Mouse (Mus musculus) liver, postnatal 0 days (tissue): ENCODE measurements around the gene Clca3a1. TPM values are rescaled to one million over a fixed set of nuclear protein-coding genes. Genes with fewer than 3 reads are reported as not detected.
A peak's percentile ranks its signal among the peaks of the same experiment; 100 is the strongest.

ENCODE experiments used
- ATAC-seq: fragments of 200-750 bp; cut with Nextera tagmentation; 2 replicates; pipeline ENCODE4 v1.8.0; 2017; ENCODE audit warnings: mild to moderate bottlenecking, moderate library complexity
- DNase-seq: peaks from one replicate; pipeline ENCODE4 v3.0.0-alpha.2; 2016
- H3K27ac ChIP-seq: fragments of 300-500 bp; sonication (generic); 2 replicates; pipeline ENCODE4 v1.5.1; 2014; ENCODE audit warnings: antibody characterized with exemption, moderate library complexity, mild to moderate bottlenecking, low read depth
- H3K27me3 ChIP-seq: fragments of 300-500 bp; sonication (generic); 2 replicates; pipeline ENCODE4 v1.6.1; 2014; ENCODE audit warnings: low read length, control low read depth, mixed read lengths; ENCODE audit not compliant: insufficient read depth
- H3K36me3 ChIP-seq: fragments of 300-500 bp; sonication (generic); replicated peaks from 2 replicates; pipeline ENCODE4 v1.6.1; 2014; ENCODE audit warnings: mild to moderate bottlenecking, control low read depth, low read length, moderate library complexity, mixed read lengths; ENCODE audit not compliant: insufficient read depth
- H3K4me1 ChIP-seq: fragments of 300-500 bp; sonication (generic); 2 replicates; pipeline ENCODE4 v1.6.1; 2014; ENCODE audit warnings: antibody characterized with exemption, mild to moderate bottlenecking, control low read depth; ENCODE audit not compliant: insufficient read depth
- H3K4me2 ChIP-seq: fragments of 300-500 bp; sonication (generic); 2 replicates; pipeline ENCODE4 v1.6.1; 2014; ENCODE audit warnings: low read depth, mild to moderate bottlenecking, low read length, moderate library complexity, mixed read lengths
- H3K4me3 ChIP-seq: fragments of 300-500 bp; sonication (generic); 2 replicates; pipeline ENCODE4 v1.5.1; 2014; ENCODE audit warnings: low read depth, low read length
- H3K9ac ChIP-seq: fragments of 300-500 bp; sonication (generic); replicated peaks from 2 replicates; pipeline ENCODE4 v1.6.1; 2014; ENCODE audit warnings: mild to moderate bottlenecking, moderate library complexity
- H3K9me3 ChIP-seq: fragments of 300-500 bp; sonication (generic); 2 replicates; pipeline ENCODE4 v1.6.1; 2016; ENCODE audit warnings: mild to moderate bottlenecking, control low read depth, low read length, mixed read lengths
- CTCF ChIP-seq: sonication (generic); IDR thresholded peaks from 2 replicates; pipeline ENCODE4 v1.5.1; 2016; ENCODE audit warnings: antibody characterized with exemption, low read depth
- EP300 ChIP-seq: IDR thresholded peaks from 2 replicates; pipeline ENCODE4 v1.6.1; 2016; ENCODE audit warnings: antibody characterized with exemption, low read depth, mild to moderate bottlenecking
- WGBS: fragments of 180-500 bp; shearing (Covaris S2); extraction: QIAGEN DNeasy Blood & Tissue Kit; methylation state at CpG from one replicate; pipeline ENCODE4 v1.1.7; 2014; ENCODE audit not compliant: insufficient replicate concordance; 5-methylcytosine and 5-hydroxymethylcytosine counted together
- polyA plus RNA-seq: library from polyadenylated mRNA; unstranded; fragments of >200 nt; fragmentation: Nextera tagmentation; extraction: Ambion mirVana; gene quantifications from 2 replicates; pipeline ENCODE4 v1.2.1, GENCODE M21; 2015

The Clca3a1 gene
- polyA plus RNA-seq, 1 experiment from 2014 or later: 8.5 TPM

DNA sequence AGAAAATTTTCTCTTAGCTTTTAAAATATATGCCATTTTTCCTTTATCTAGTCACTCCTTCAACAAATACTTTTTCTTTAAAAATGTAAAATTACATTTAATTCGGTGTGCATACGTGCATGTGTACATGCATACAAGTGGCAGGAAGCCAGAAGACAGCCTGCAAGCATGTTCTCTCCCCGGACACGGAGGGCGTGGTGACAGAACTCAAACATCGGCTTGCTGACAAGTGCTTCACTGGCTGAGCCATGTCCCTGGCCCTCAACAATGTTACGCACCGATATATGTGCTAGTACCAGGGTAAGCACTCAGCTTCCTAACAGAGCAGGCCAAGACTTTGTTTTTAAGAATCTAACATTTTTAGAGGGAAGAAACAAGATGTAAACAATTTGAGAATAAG, 46.2 kb downstream of the Clca3a1 start:
- H3K27ac ChIP-seq: no peak overlapping the region; the same call in 1 of the 2 replicates
- no peak overlapping the region for H3K9ac ChIP-seq
- peaks cover 17% of the 10 kb centered on the region for H3K36me3 ChIP-seq
- H3K4me2 ChIP-seq: no peak overlapping the region
- H3K4me1 ChIP-seq: peaks cover 18% of the 10 kb centered on the region
- DNase-seq (no peak), ATAC-seq (no peak)
- no peaks in the 10 kb centered on the region for H3K9me3 ChIP-seq
- TF ChIP-seq CTCF: no peak
- TF ChIP-seq EP300: no peak
- whole genome bisulfite sequencing: 66% methylated on average over 8 of the region's 8 CpGs
- H3K27me3 ChIP-seq: no peaks in the 10 kb centered on the region
- no peak overlapping the region for H3K4me3 ChIP-seq

DNA sequence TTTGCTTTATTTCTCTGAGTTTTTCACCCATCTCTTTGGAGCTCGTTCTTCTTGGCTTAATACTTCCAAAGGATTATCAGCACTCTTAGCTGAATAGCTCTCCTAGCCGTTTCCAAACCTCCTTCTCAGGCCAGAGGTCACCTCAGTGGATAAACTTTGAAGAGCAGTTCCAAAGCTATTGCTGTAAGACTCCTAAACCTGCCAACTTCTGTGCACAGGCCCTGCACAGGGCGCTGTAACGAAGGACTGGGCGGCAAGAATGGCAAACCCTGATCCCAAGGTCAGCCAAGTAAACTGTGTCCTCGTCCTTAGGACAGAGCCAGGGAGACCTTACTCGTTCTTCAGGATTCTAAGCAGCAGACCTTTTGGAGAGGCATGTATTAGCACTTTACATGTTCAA, 46.7 kb downstream of the Clca3a1 start:
- Histone ChIP-seq H3K4me1 (peaks cover 18% of the 10 kb centered on the region), H3K9me3 (no peaks in the 10 kb centered on the region), H3K9ac (no peak overlapping the region), H3K27ac (peak overlapping the region; percentile 46; the same call in 1 of the 2 replicates), H3K4me2 (no peak overlapping the region), H3K36me3 (peaks cover 17% of the 10 kb centered on the region), H3K27me3 (no peaks in the 10 kb centered on the region), H3K4me3 (no peak overlapping the region)
- TF ChIP-seq EP300 (no peak), CTCF (no peak)
- no peak for DNase-seq
- ATAC-seq: no peak
- WGBS: 73% methylated on average over 7 of the region's 7 CpGs

DNA sequence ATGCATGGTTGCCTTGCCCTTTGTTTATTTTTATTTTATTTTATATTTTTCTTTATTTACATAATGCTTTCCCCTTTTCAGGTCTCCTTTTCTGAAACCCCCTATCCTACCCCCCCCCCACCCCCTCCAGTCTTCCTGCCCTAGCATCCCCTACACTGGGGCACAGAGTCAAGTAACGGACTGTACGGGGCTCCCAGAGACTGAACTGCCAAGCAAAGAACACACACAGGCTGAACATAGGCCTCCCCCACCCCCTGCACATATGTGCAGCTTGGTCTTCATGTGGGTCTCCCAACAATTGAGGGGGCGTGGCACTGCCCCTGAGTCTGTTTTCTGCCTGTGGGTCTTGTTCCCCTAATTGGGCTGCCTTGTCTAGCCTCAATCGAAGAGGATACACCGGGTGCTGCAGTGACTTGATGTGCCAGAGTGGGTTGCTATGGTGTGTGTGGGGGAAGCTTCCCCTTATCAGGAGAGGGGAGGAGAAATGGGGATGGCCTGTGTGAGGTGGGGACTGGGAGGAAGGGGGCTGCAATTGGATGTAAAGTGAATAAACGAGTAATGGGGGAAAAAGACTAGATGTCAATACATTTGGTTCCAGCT, 49.1 kb downstream of the Clca3a1 start:
- Histone ChIP-seq H3K9ac (no peak overlapping the region), H3K27ac (no peak overlapping the region), H3K4me2 (no peak overlapping the region), H3K9me3 (no peaks in the 10 kb centered on the region), H3K36me3 (peaks cover 30% of the 10 kb centered on the region), H3K4me1 (peaks cover 9% of the 10 kb centered on the region), H3K27me3 (no peaks in the 10 kb centered on the region), H3K4me3 (no peak overlapping the region)
- DNase-seq: no peak
- TF ChIP-seq CTCF (no peak), EP300 (no peak)
- ATAC-seq: no peak
- 70% methylated on average over 6 of the region's 6 CpGs for WGBS

DNA sequence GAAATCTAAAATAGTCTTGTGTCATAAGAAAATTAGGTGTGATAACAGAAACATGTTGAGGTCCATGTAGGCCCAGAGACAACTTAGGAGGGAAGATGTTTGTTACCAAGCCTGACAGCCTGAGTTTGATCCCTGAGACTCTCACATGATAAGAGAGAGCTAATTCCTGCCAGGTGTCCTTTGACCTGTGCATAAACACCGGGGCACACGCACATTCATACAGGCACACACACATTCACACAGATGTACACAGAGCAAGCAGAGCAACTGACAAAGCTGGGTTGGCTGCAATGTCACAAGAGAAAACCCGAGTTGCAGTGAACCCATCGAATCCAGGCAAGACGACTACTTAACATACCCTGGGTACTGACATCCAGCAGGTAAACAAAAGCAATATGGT, 52.2 kb downstream of the Clca3a1 start:
- DNase-seq (no peak), ATAC-seq (no peak)
- no peaks in the 10 kb centered on the region for H3K4me1 ChIP-seq
- no peaks in the 10 kb centered on the region for H3K9me3 ChIP-seq
- no peaks in the 10 kb centered on the region for H3K27me3 ChIP-seq
- H3K4me2 ChIP-seq: no peak overlapping the region
- WGBS: 79% methylated on average over 5 of the region's 5 CpGs
- H3K4me3 ChIP-seq: no peak overlapping the region
- H3K36me3 ChIP-seq: peaks cover 43% of the 10 kb centered on the region
- no peak for TF ChIP-seq EP300
- no peak overlapping the region for H3K27ac ChIP-seq
- no peak overlapping the region for H3K9ac ChIP-seq

- no peak overlapping the region for H3K4me3 ChIP-seq
- no peaks in the 10 kb centered on the region for H3K9me3 ChIP-seq
- H3K4me2 ChIP-seq: peak overlapping the region; percentile 44
- H3K27me3 ChIP-seq: no peaks in the 10 kb centered on the region
- 60% methylated on average over 6 of the region's 6 CpGs for WGBS
- peaks cover 50% of the 10 kb centered on the region for H3K36me3 ChIP-seq
- H3K4me1 ChIP-seq: peaks cover 1% of the 10 kb centered on the region; the same call in 1 of the 2 replicates
- DNase-seq: no peak
- ATAC-seq: no peak
- H3K9ac ChIP-seq: peak overlapping the region; percentile 30; the same call in 1 of the 2 replicates
- no peak for TF ChIP-seq CTCF
- TF ChIP-seq EP300: no peak
- no peak overlapping the region for H3K27ac ChIP-seq
These were observed 56.8 kb downstream of the Clca3a1 start for GRCm38 (mm10) chr3:144703959-144704358.

DNA sequence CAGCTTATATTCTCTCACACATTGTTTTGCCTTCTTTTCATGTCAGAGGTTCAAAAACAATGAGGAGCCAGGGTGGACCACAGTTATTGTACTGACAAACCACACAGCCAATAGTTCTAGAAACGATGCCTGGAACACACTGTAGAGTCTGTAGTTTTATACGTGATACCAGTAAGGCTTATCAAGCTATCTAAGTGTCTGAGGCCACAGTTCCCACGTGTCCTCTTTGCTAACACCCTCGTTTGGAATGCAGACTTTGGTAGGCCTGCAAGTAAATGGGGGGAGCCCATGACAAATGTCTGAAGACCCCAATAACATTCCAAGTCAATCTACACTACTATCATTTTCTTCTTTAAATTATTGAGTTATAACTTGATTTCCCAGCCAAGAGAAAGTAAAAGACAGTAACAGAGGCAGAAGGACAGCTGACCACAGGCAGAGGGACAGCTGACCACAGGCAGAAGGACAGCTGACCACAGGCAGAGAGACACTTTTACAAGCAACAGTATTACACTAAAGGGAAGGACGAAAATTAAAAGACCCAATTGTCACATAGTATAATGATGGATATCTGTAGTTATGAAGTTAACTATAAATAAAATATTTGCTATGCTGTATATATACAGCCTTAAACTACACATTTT, 61.9 kb downstream of the Clca3a1 start:
- no peak overlapping the region for H3K27ac ChIP-seq
- ATAC-seq (no peak), DNase-seq (no peak)
- peaks cover 6% of the 10 kb centered on the region; the same call in 1 of the 2 replicates for H3K4me1 ChIP-seq
- no peak overlapping the region for H3K9ac ChIP-seq
- no peak overlapping the region for H3K4me3 ChIP-seq
- 52% methylated on average over 5 of the region's 5 CpGs for WGBS
- no peaks in the 10 kb centered on the region for H3K27me3 ChIP-seq
- TF ChIP-seq EP300: no peak
- no peak for TF ChIP-seq CTCF
- no peaks in the 10 kb centered on the region for H3K9me3 ChIP-seq
- no peak overlapping the region for H3K4me2 ChIP-seq
- peaks cover 72% of the 10 kb centered on the region for H3K36me3 ChIP-seq

DNA sequence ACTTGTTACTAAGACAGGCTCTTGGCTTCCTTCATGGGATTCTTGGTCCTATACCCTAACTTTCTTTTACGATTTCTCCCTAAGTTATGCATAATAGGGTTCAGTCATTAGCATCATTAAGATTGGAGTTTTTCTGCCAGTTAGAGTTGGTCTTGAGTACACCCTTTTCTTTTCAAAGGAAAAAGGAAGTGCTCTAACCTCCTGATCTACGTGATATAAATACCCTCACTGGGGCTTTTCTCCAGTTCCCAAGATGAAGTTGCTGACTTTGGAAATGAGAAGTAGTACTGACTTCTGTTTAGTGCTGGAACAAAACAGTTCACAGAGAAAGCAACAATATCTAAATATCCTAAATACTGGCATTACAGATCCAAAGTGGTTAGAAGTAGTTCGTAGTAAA, 62.8 kb downstream of the Clca3a1 start:
- ATAC-seq: no peak
- no peak overlapping the region for H3K9ac ChIP-seq
- 62% methylated on average over 3 of the region's 3 CpGs for WGBS

More for the DNA sequence above, 62.8 kb downstream of the Clca3a1 start:
- no peak overlapping the region for H3K4me3 ChIP-seq
- TF ChIP-seq EP300: no peak
- TF ChIP-seq CTCF: no peak
- H3K4me2 ChIP-seq: no peak overlapping the region
- H3K9me3 ChIP-seq: no peaks in the 10 kb centered on the region
- H3K4me1 ChIP-seq: peaks cover 6% of the 10 kb centered on the region; the same call in 1 of the 2 replicates
- no peak for DNase-seq
- H3K27ac ChIP-seq: 0 out of 2 replicates have a peak overlapping the region, but pooled peaks have one; percentile 48
- peaks cover 79% of the 10 kb centered on the region for H3K36me3 ChIP-seq
- H3K27me3 ChIP-seq: no peaks in the 10 kb centered on the region
